Mouse (Mus musculus) CH12.LX (cell line): ENCODE data around the gene Ggact.

ENCODE experiments used
- CTCF ChIP-seq, 2 experiments: IDR thresholded peaks in 1 of 2; conservative IDR thresholded peaks in 1 of 2; 2 replicates each; pipeline ENCODE4 v1.5.1; 2011 to 2012; ENCODE audit warnings: low read depth in 2 of 2, low read length in 2 of 2, improper control_type of control experiment in 1 of 2, inconsistent platforms in 1 of 2, mild to moderate bottlenecking in 1 of 2, moderate library complexity in 1 of 2
- E2F4 ChIP-seq: IDR thresholded peaks from 2 replicates; pipeline ENCODE4 v1.6.1; 2011; ENCODE audit warnings: low read depth, low read length, improper control_type of control experiment; ENCODE audit not compliant: insufficient replicate concordance
- ELF1 ChIP-seq: IDR thresholded peaks from 2 replicates; pipeline ENCODE4 v1.6.1; 2014; ENCODE audit warnings: low read depth, mild to moderate bottlenecking, inconsistent platforms, low read length, improper control_type of control experiment
- POLR2A ChIP-seq: IDR thresholded peaks from 2 replicates; pipeline ENCODE4 v1.6.1; 2011; ENCODE audit warnings: low read depth, mild to moderate bottlenecking, improper control_type of control experiment, low read length
- POLR2AphosphoS2 ChIP-seq: IDR thresholded peaks from 2 replicates; pipeline ENCODE4 v1.6.1; 2011; ENCODE audit warnings: low read depth, low read length, improper control_type of control experiment

- TF ChIP-seq E2F4 (no peak), CTCF (conservative IDR thresholded peaks at IDR 0.05 in 1 of 2, IDR thresholded peaks at IDR 0.05 in 1 of 2; ENCODE audit: low read depth in 2 of 2, low read length in 2 of 2) (no peak), POLR2A (no peak), POLR2AphosphoS2 (no peak), ELF1 (no peak)
These were observed 50.9 kb downstream of the Ggact start for GRCm38 (mm10) chr14:122862623-122863022.
